Mouse (Mus musculus) frontal cortex, adult (tissue): ENCODE results near the gene Olfr165.
"Not testable (repeated sequence)": the region's sequence is repeated elsewhere in the genome, so short reads cannot be mapped to it uniquely, and the experiment has no call there.

Experiments
- ATAC-seq: cut with Nextera tagmentation; 2 replicates; pipeline ENCODE4 v1.9.2; 2017; ENCODE audit warnings: mild to moderate bottlenecking, moderate library complexity, mixed read lengths; ENCODE audit not compliant: low TSS enrichment

Gene Olfr165

DNA sequence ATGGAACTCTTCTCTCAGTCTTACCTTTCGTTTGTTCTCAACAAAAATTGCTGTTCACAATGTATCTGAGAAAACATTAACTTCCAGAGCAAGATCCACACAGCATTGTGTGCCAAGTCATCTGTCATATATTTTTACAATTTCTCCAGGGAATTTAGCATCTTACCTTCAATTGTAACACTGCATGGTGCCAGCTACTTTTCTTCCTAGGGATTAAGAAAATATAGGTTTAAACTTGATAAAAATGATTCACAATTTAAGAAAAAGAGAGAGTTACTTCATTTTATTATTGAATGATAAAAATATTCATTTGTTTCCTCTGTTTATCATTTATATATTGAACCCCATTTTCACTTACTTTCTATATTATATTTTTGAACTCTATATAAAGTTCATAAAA lies at the start of gene Olfr165:
Olfr165 (minus strand) TSS at position 101 of the 400 bp plus-strand sequence.
- no peak for ATAC-seq

GRCm38 (mm10) chr16:19464365-19464764 lies 41.4 kb upstream of the Olfr165 start:
- no peak for ATAC-seq

- not testable (repeated sequence) for ATAC-seq
These were observed 35.8 kb upstream of the Olfr165 start for GRCm38 (mm10) chr16:19458741-19459140.

DNA sequence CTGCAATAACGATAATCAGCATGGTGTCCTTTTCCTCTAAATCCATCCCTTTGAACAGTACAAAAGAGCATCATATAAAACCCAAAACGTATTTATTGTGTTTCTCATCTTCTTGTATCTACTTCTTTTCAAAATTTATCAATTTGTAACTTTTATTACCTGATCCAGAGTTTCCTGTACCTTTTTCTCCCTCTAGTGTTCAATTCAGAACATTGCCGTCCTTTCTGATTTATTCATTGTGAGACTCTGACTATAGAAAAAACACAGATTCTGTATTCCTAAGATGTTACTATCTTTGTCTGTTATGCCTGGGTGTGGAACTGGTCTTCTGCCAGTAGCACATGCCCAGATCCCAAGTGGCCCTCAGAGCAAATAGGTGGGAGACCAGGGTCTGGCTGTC lies 35.0 kb downstream of the Olfr165 start:
- ATAC-seq = no peak
